Mouse (Mus musculus) ovary, adult 18-20 months (tissue): Measurements from ENCODE around the gene Vmn1r148.
"Not testable (repeated sequence)": the region's sequence is repeated elsewhere in the genome, so short reads cannot be mapped to it uniquely, and the experiment has no call there.

ENCODE experiments used
- DNase-seq: peaks from one replicate; pipeline ENCODE4 v3.0.0; 2022; ENCODE audit warnings: low spot score, mixed read lengths

The Vmn1r148 gene

GRCm38 (mm10) chr7:22413283-22413682 lies at the start of gene Vmn1r148:
Vmn1r148 (plus strand) TSS chr7:22413583.
- DNase-seq, result not testable (repeated sequence)

GRCm38 (mm10) chr7:22370939-22371338 lies 42.4 kb upstream of the Vmn1r148 start, which contains the start of gene Gm8660:
Gm8660 (minus strand) TSS chr7:22371039.
- not testable (repeated sequence) for DNase-seq

GRCm38 (mm10) chr7:22438129-22438528 lies 24.7 kb downstream of the Vmn1r148 start, which contains the start of gene Vmn1r149:
Vmn1r149 (minus strand) TSS chr7:22438229.
- not testable (repeated sequence) for DNase-seq

- not testable (repeated sequence) for DNase-seq
Observed at GRCm38 (mm10) chr7:22463975-22464374, 50.6 kb downstream of the Vmn1r148 start, which contains the start of gene Gm10665. Gm10665 (minus strand) TSS chr7:22464075.
